Mouse (Mus musculus): Measurements from ENCODE around the gene Ttc41. TPM values are rescaled to one million over a fixed set of nuclear protein-coding genes. Genes with fewer than 3 reads are reported as not detected.

Gene Ttc41
- polyA plus RNA-seq, 1 experiment from 2014 or later = 0.69 TPM

GRCm38 (mm10) chr10:86758211-86758610 is 52.6 kb downstream of the Ttc41 start:
- no peak for ATAC-seq (ENCODE audit: insufficient number of reproducible peaks, low FRiP score, low TSS enrichment, low read depth)
- 87% methylated on average over 6 of the region's 6 CpGs for WGBS

GRCm38 (mm10) chr10:86761236-86761635 is 55.6 kb downstream of the Ttc41 start:
- H3K9ac ChIP-seq = no peak overlapping the region
- peaks cover 3% of the 10 kb centered on the region; the same call in 1 of the 2 replicates for H3K4me1 ChIP-seq
- H3K9me3 ChIP-seq = no peaks in the 10 kb centered on the region
- 74% methylated on average over 1 of the region's 1 CpGs for WGBS
- H3K27ac ChIP-seq = no peak overlapping the region
- no peak overlapping the region for H3K4me2 ChIP-seq
- no peaks in the 10 kb centered on the region for H3K27me3 ChIP-seq
- no peaks in the 10 kb centered on the region for H3K36me3 ChIP-seq
- no peak overlapping the region for H3K4me3 ChIP-seq
- ATAC-seq (ENCODE audit: insufficient number of reproducible peaks, low FRiP score, low TSS enrichment, low read depth) = no peak

More at GRCm38 (mm10) chr10:86758211-86758610, 52.6 kb downstream of the Ttc41 start:
- Histone ChIP-seq H3K4me2 (no peak overlapping the region), H3K4me1 (peaks cover 3% of the 10 kb centered on the region; the same call in 1 of the 2 replicates), H3K27ac (no peak overlapping the region), H3K27me3 (no peaks in the 10 kb centered on the region), H3K9ac (no peak overlapping the region), H3K4me3 (no peak overlapping the region), H3K36me3 (no peaks in the 10 kb centered on the region), H3K9me3 (no peaks in the 10 kb centered on the region)

GRCm38 (mm10) chr10:86761722-86762383 is 56.2 kb downstream of the Ttc41 start:
- no peak overlapping the region for H3K4me3 ChIP-seq
- H3K36me3 ChIP-seq = no peaks in the 10 kb centered on the region
- peaks cover 3% of the 10 kb centered on the region; the same call in 1 of the 2 replicates for H3K4me1 ChIP-seq
- no peaks in the 10 kb centered on the region for H3K9me3 ChIP-seq
- whole genome bisulfite sequencing = 30% methylated on average over 7 of the region's 7 CpGs
- H3K27ac ChIP-seq = no peak overlapping the region
- ATAC-seq (ENCODE audit: insufficient number of reproducible peaks, low FRiP score, low TSS enrichment, low read depth) = no peak
- no peak overlapping the region for H3K9ac ChIP-seq
- H3K27me3 ChIP-seq = no peaks in the 10 kb centered on the region
- H3K4me2 ChIP-seq = no peak overlapping the region

- ATAC-seq (ENCODE audit: insufficient number of reproducible peaks, low FRiP score, low TSS enrichment, low read depth) = no peak
- H3K9ac ChIP-seq = no peak overlapping the region
- H3K4me3 ChIP-seq = no peak overlapping the region
- no peaks in the 10 kb centered on the region for H3K36me3 ChIP-seq
- no peaks in the 10 kb centered on the region for H3K27me3 ChIP-seq
- H3K27ac ChIP-seq = no peak overlapping the region
- H3K4me1 ChIP-seq = peaks cover 3% of the 10 kb centered on the region; the same call in 1 of the 2 replicates
- no peak overlapping the region for H3K4me2 ChIP-seq
- H3K9me3 ChIP-seq = no peaks in the 10 kb centered on the region
- WGBS = 59% methylated on average over 3 of the region's 3 CpGs
Observed at GRCm38 (mm10) chr10:86762384-86762730, 56.7 kb downstream of the Ttc41 start.

- Histone ChIP-seq H3K36me3 (no peaks in the 10 kb centered on the region), H3K9ac (no peak within 1 kb of the TSS), H3K4me1 (peaks cover 3% of the 10 kb centered on the region; the same call in 1 of the 2 replicates), H3K9me3 (no peaks in the 10 kb centered on the region), H3K27me3 (no peaks in the 10 kb centered on the region), H3K27ac (no peak within 1 kb of the TSS), H3K4me3 (no peak within 1 kb of the TSS), H3K4me2 (no peak within 1 kb of the TSS)
- WGBS = 90% methylated on average over 5 of the region's 5 CpGs
- ATAC-seq (ENCODE audit: insufficient number of reproducible peaks, low FRiP score, low TSS enrichment, low read depth) = no peak
Observed at GRCm38 (mm10) chr10:86763672-86764071, 58.1 kb downstream of the Ttc41 start, which contains the start of gene Gm49358. Gm49358 (plus strand) TSS chr10:86763972.

GRCm38 (mm10) chr10:86765344-86765966 is 59.8 kb downstream of the Ttc41 start:
- Histone ChIP-seq H3K4me3 (no peak overlapping the region), H3K27me3 (no peaks in the 10 kb centered on the region), H3K27ac (no peak overlapping the region), H3K4me2 (no peak overlapping the region), H3K9ac (no peak overlapping the region), H3K9me3 (no peaks in the 10 kb centered on the region), H3K4me1 (peaks cover 3% of the 10 kb centered on the region; the same call in 1 of the 2 replicates), H3K36me3 (no peaks in the 10 kb centered on the region)
- 82% methylated on average over 4 of the region's 4 CpGs for WGBS
- ATAC-seq (ENCODE audit: insufficient number of reproducible peaks, low FRiP score, low TSS enrichment, low read depth) = no peak

GRCm38 (mm10) chr10:86769216-86769615 is 63.6 kb downstream of the Ttc41 start:
- 0 out of 2 replicates have a peak, but pooled peaks cover 2% of the 10 kb centered on the region for H3K4me1 ChIP-seq
- no peak overlapping the region for H3K4me2 ChIP-seq
- H3K4me3 ChIP-seq = no peak overlapping the region
- 59% methylated on average over 5 of the region's 5 CpGs for WGBS
- no peaks in the 10 kb centered on the region for H3K9me3 ChIP-seq
- no peak overlapping the region for H3K9ac ChIP-seq
- ATAC-seq (ENCODE audit: insufficient number of reproducible peaks, low FRiP score, low TSS enrichment, low read depth) = no peak
- no peak overlapping the region for H3K27ac ChIP-seq
- no peaks in the 10 kb centered on the region for H3K27me3 ChIP-seq
- H3K36me3 ChIP-seq = no peaks in the 10 kb centered on the region

GRCm38 (mm10) chr10:86769797-86770196 is 64.2 kb downstream of the Ttc41 start:
- no peak for ATAC-seq (ENCODE audit: insufficient number of reproducible peaks, low FRiP score, low TSS enrichment, low read depth)
- Histone ChIP-seq H3K4me3 (no peak overlapping the region), H3K9me3 (no peaks in the 10 kb centered on the region), H3K4me1 (0 out of 2 replicates have a peak, but pooled peaks cover 2% of the 10 kb centered on the region), H3K27ac (no peak overlapping the region), H3K4me2 (no peak overlapping the region), H3K27me3 (no peaks in the 10 kb centered on the region), H3K9ac (no peak overlapping the region), H3K36me3 (no peaks in the 10 kb centered on the region)
- 38% methylated on average over 4 of the region's 4 CpGs for WGBS

GRCm38 (mm10) chr10:86771701-86772100 is 66.1 kb downstream of the Ttc41 start:
- H3K4me2 ChIP-seq = no peak overlapping the region
- 67% methylated on average over 5 of the region's 5 CpGs for WGBS
- ATAC-seq (ENCODE audit: insufficient number of reproducible peaks, low FRiP score, low TSS enrichment, low read depth) = no peak
- H3K9ac ChIP-seq = no peak overlapping the region
- no peak overlapping the region for H3K27ac ChIP-seq
- no peak overlapping the region for H3K4me3 ChIP-seq
- H3K9me3 ChIP-seq = no peaks in the 10 kb centered on the region
- H3K27me3 ChIP-seq = no peaks in the 10 kb centered on the region
- H3K4me1 ChIP-seq = 0 out of 2 replicates have a peak, but pooled peaks cover 2% of the 10 kb centered on the region
- no peaks in the 10 kb centered on the region for H3K36me3 ChIP-seq

- Histone ChIP-seq H3K9ac (no peak overlapping the region), H3K27ac (no peak overlapping the region), H3K9me3 (no peaks in the 10 kb centered on the region), H3K4me2 (no peak overlapping the region), H3K27me3 (no peaks in the 10 kb centered on the region), H3K36me3 (no peaks in the 10 kb centered on the region), H3K4me1 (0 out of 2 replicates have a peak, but pooled peaks cover 2% of the 10 kb centered on the region), H3K4me3 (no peak overlapping the region)
- no peak for ATAC-seq (ENCODE audit: insufficient number of reproducible peaks, low FRiP score, low TSS enrichment, low read depth)
- WGBS = 55% methylated on average over 6 of the region's 6 CpGs
Observed at GRCm38 (mm10) chr10:86772231-86772631, 66.6 kb downstream of the Ttc41 start.

- no peak overlapping the region for H3K4me2 ChIP-seq
- H3K9ac ChIP-seq = no peak overlapping the region
- H3K27ac ChIP-seq = no peak overlapping the region
- H3K36me3 ChIP-seq = no peaks in the 10 kb centered on the region
- peaks cover 10% of the 10 kb centered on the region; the same call in 1 of the 2 replicates for H3K4me1 ChIP-seq
- no peaks in the 10 kb centered on the region for H3K27me3 ChIP-seq
- no peak overlapping the region for H3K4me3 ChIP-seq
- 18% methylated on average over 4 of the region's 4 CpGs for WGBS
- no peak for ATAC-seq (ENCODE audit: insufficient number of reproducible peaks, low FRiP score, low TSS enrichment, low read depth)
- H3K9me3 ChIP-seq = no peaks in the 10 kb centered on the region
Observed at GRCm38 (mm10) chr10:86773360-86773759, 67.7 kb downstream of the Ttc41 start.

GRCm38 (mm10) chr10:86776281-86776680 is 70.7 kb downstream of the Ttc41 start:
- no peak overlapping the region for H3K4me3 ChIP-seq
- H3K4me1 ChIP-seq = peaks cover 22% of the 10 kb centered on the region; the same call in 1 of the 2 replicates
- no peak for ATAC-seq (ENCODE audit: insufficient number of reproducible peaks, low FRiP score, low TSS enrichment, low read depth)
- H3K27ac ChIP-seq = no peak overlapping the region
- no peaks in the 10 kb centered on the region for H3K36me3 ChIP-seq
- H3K9me3 ChIP-seq = no peaks in the 10 kb centered on the region
- 0 out of 2 replicates have a peak, but pooled peaks cover 5% of the 10 kb centered on the region for H3K27me3 ChIP-seq
- 53% methylated on average over 9 of the region's 9 CpGs for WGBS
- H3K4me2 ChIP-seq = no peak overlapping the region
- no peak overlapping the region for H3K9ac ChIP-seq

Data from limb, embryonic 15.5 days (tissue).